Mouse (Mus musculus): ENCODE data around the gene Lman1l. TPM values are rescaled to one million over a fixed set of nuclear protein-coding genes. Genes with fewer than 3 reads are reported as not detected.

The Lman1l gene
- polyA plus RNA-seq, 1 experiment from 2014 or later, result not detected

GRCm38 (mm10) chr9:57653283-57653682 is 32.7 kb upstream of the Lman1l start, which contains the start of gene Csk:
TSS of gene Csk (minus strand) at chr9:57653631.
- no peak within 1 kb of the TSS for H3K4me2 ChIP-seq

GRCm38 (mm10) chr9:57652855-57653254 is 32.3 kb upstream of the Lman1l start:
- no peaks in the 10 kb centered on the region for H3K36me3 ChIP-seq (ENCODE audit: insufficient read depth)
- H3K27me3 ChIP-seq (ENCODE audit: insufficient read depth, low read length), result peaks cover 7% of the 10 kb centered on the region; the same call in 1 of the 2 replicates
- no peak overlapping the region for H3K4me2 ChIP-seq
- WGBS, result 61% methylated on average over 3 of the region's 3 CpGs
- no peaks in the 10 kb centered on the region for H3K9me3 ChIP-seq (ENCODE audit: low read depth, low read length)
- H3K27ac ChIP-seq (ENCODE audit: low read depth), result no peak overlapping the region
- no peak for ATAC-seq (ENCODE audit: insufficient read depth)
- no peak for DNase-seq
- H3K4me3 ChIP-seq (ENCODE audit: low read depth, low read length), result no peak overlapping the region
- TF ChIP-seq CTCF (IDR thresholded peaks at IDR 0.05; ENCODE audit: low read depth), result no peak
- H3K4me1 ChIP-seq (ENCODE audit: insufficient read depth), result 0 out of 2 replicates have a peak, but pooled peaks cover 6% of the 10 kb centered on the region
- no peak overlapping the region for H3K9ac ChIP-seq

More at GRCm38 (mm10) chr9:57653283-57653682, 32.7 kb upstream of the Lman1l start, which contains the start of gene Csk:
- Histone ChIP-seq H3K27ac (ENCODE audit: low read depth) (no peak within 1 kb of the TSS), H3K36me3 (ENCODE audit: insufficient read depth) (no peaks in the 10 kb centered on the region), H3K9me3 (ENCODE audit: low read depth, low read length) (no peaks in the 10 kb centered on the region), H3K9ac (no peak within 1 kb of the TSS), H3K4me3 (ENCODE audit: low read depth, low read length) (no peak within 1 kb of the TSS), H3K27me3 (ENCODE audit: insufficient read depth, low read length) (peaks cover 7% of the 10 kb centered on the region; the same call in 1 of the 2 replicates), H3K4me1 (ENCODE audit: insufficient read depth) (0 out of 2 replicates have a peak, but pooled peaks cover 6% of the 10 kb centered on the region)
- 53% methylated on average over 5 of the region's 5 CpGs for WGBS
- no peak for ATAC-seq (ENCODE audit: insufficient read depth)
- DNase-seq, result no peak
- no peak for TF ChIP-seq CTCF (IDR thresholded peaks at IDR 0.05; ENCODE audit: low read depth)

GRCm38 (mm10) chr9:57652351-57652750 is 31.8 kb upstream of the Lman1l start:
- Histone ChIP-seq H3K27me3 (ENCODE audit: insufficient read depth, low read length) (peaks cover 7% of the 10 kb centered on the region; the same call in 1 of the 2 replicates), H3K4me3 (ENCODE audit: low read depth, low read length) (no peak overlapping the region), H3K4me2 (no peak overlapping the region), H3K4me1 (ENCODE audit: insufficient read depth) (0 out of 2 replicates have a peak, but pooled peaks cover 6% of the 10 kb centered on the region), H3K36me3 (ENCODE audit: insufficient read depth) (no peaks in the 10 kb centered on the region), H3K27ac (ENCODE audit: low read depth) (no peak overlapping the region), H3K9ac (no peak overlapping the region), H3K9me3 (ENCODE audit: low read depth, low read length) (no peaks in the 10 kb centered on the region)
- no peak for DNase-seq
- no peak for TF ChIP-seq CTCF (IDR thresholded peaks at IDR 0.05; ENCODE audit: low read depth)
- 75% methylated on average over 9 of the region's 9 CpGs for WGBS
- ATAC-seq (ENCODE audit: insufficient read depth), result no peak

- peaks cover 2% of the 10 kb centered on the region; the same call in 1 of the 2 replicates for H3K4me1 ChIP-seq (ENCODE audit: insufficient read depth)
- WGBS, result 15% methylated on average over 6 of the region's 6 CpGs
- no peak overlapping the region for H3K27ac ChIP-seq (ENCODE audit: low read depth)
- no peak overlapping the region for H3K4me2 ChIP-seq
- no peaks in the 10 kb centered on the region for H3K36me3 ChIP-seq (ENCODE audit: insufficient read depth)
- no peak for ATAC-seq (ENCODE audit: insufficient read depth)
- no peak for DNase-seq
- H3K27me3 ChIP-seq (ENCODE audit: insufficient read depth, low read length), result peaks cover 7% of the 10 kb centered on the region; the same call in 1 of the 2 replicates
- TF ChIP-seq CTCF (IDR thresholded peaks at IDR 0.05; ENCODE audit: low read depth), result no peak
- no peak overlapping the region for H3K4me3 ChIP-seq (ENCODE audit: low read depth, low read length)
- no peak overlapping the region for H3K9ac ChIP-seq
- no peaks in the 10 kb centered on the region for H3K9me3 ChIP-seq (ENCODE audit: low read depth, low read length)
Observed at GRCm38 (mm10) chr9:57650786-57651311, 30.3 kb upstream of the Lman1l start.

GRCm38 (mm10) chr9:57650130-57650785 is 29.7 kb upstream of the Lman1l start:
- H3K9me3 ChIP-seq (ENCODE audit: low read depth, low read length), result no peaks in the 10 kb centered on the region
- no peak for ATAC-seq (ENCODE audit: insufficient read depth)

GRCm38 (mm10) chr9:57647286-57648108 is 26.9 kb upstream of the Lman1l start:
- TF ChIP-seq CTCF (IDR thresholded peaks at IDR 0.05; ENCODE audit: low read depth), result no peak
- Histone ChIP-seq H3K27me3 (ENCODE audit: insufficient read depth, low read length) (no peaks in the 10 kb centered on the region), H3K4me3 (ENCODE audit: low read depth, low read length) (no peak overlapping the region), H3K36me3 (ENCODE audit: insufficient read depth) (no peaks in the 10 kb centered on the region), H3K9ac (no peak overlapping the region), H3K9me3 (ENCODE audit: low read depth, low read length) (no peaks in the 10 kb centered on the region), H3K4me2 (no peak overlapping the region), H3K27ac (ENCODE audit: low read depth) (no peak overlapping the region), H3K4me1 (ENCODE audit: insufficient read depth) (peaks cover 16% of the 10 kb centered on the region)
- ATAC-seq (ENCODE audit: insufficient read depth), result no peak
- no peak for DNase-seq
- WGBS, result 64% methylated on average over 4 of the region's 4 CpGs

More at GRCm38 (mm10) chr9:57650130-57650785, 29.7 kb upstream of the Lman1l start:
- no peak overlapping the region for H3K4me3 ChIP-seq (ENCODE audit: low read depth, low read length)
- no peak for TF ChIP-seq CTCF (IDR thresholded peaks at IDR 0.05; ENCODE audit: low read depth)
- H3K27me3 ChIP-seq (ENCODE audit: insufficient read depth, low read length), result peaks cover 7% of the 10 kb centered on the region; the same call in 1 of the 2 replicates
- H3K4me2 ChIP-seq, result no peak overlapping the region
- no peak for DNase-seq
- peaks cover 2% of the 10 kb centered on the region; the same call in 1 of the 2 replicates for H3K4me1 ChIP-seq (ENCODE audit: insufficient read depth)
- no peaks in the 10 kb centered on the region for H3K36me3 ChIP-seq (ENCODE audit: insufficient read depth)
- H3K9ac ChIP-seq, result no peak overlapping the region
- WGBS, result 87% methylated on average over 6 of the region's 6 CpGs
- no peak overlapping the region for H3K27ac ChIP-seq (ENCODE audit: low read depth)

Measured in lung, embryonic 14.5 days (tissue).